8 mouse cellular contexts compared by ENCODE assay signal in genomic region chr10:121429089-121429488, GRCm38 (mm10). TPM values are rescaled to one million over a fixed set of nuclear protein-coding genes. Genes with fewer than 3 reads are reported as not detected.
DNase-seq lines count a peak whose midpoint lies in the region; ATAC-seq and TF ChIP-seq lines count a peak whose summit lies in the region.

No protein-coding gene starts in this region.

- no peak for TF ChIP-seq CTCF in kidney, postnatal 0 days (IDR thresholded peaks at IDR 0.05; ENCODE audit: low read depth)

- 18% methylated on average over 2 of the region's 2 CpGs for WGBS in heart, embryonic 10.5 days
- 14% methylated on average over 2 of the region's 2 CpGs for WGBS in kidney, postnatal 0 days
- 50% methylated on average over 2 of the region's 2 CpGs for WGBS in midbrain, embryonic 16.5 days

- peak; percentile 52 for ATAC-seq in kidney, postnatal 0 days (replicated peaks; ENCODE audit: low FRiP score, low read depth)
- 0 out of 2 replicates have a peak, but pooled peaks have one; percentile 12 for ATAC-seq in midbrain, embryonic 16.5 days

- H3K36me3 ChIP-seq in heart, embryonic 10.5 days: no peaks in the 10 kb centered on the region
- H3K36me3 ChIP-seq in kidney, postnatal 0 days (ENCODE audit: insufficient read depth, low read length): no peaks in the 10 kb centered on the region
- H3K36me3 ChIP-seq in midbrain, embryonic 16.5 days (ENCODE audit: control insufficient read depth, insufficient read depth, low read length): no peaks in the 10 kb centered on the region

- no peak overlapping the region; the same call in 1 of the 2 replicates for H3K4me2 ChIP-seq in kidney, postnatal 0 days (ENCODE audit: low read length)
- no peak overlapping the region for H3K4me2 ChIP-seq in midbrain, embryonic 16.5 days (ENCODE audit: low read length)

- peaks cover 91% of the 10 kb centered on the region for H3K4me1 ChIP-seq in heart, embryonic 10.5 days
- H3K4me1 ChIP-seq in kidney, postnatal 0 days (replicated peaks; ENCODE audit: insufficient read depth, low read length): peaks cover 41% of the 10 kb centered on the region
- H3K4me1 ChIP-seq in midbrain, embryonic 16.5 days (ENCODE audit: control insufficient read depth, insufficient read depth, low read length): peaks cover 7% of the 10 kb centered on the region; the same call in 1 of the 2 replicates

- peak; percentile 55 for DNase-seq in retina, postnatal 1 day
- no peak for DNase-seq in retina, embryonic 14.5 days (ENCODE audit: low spot score)
- DNase-seq in heart, embryonic 10.5 days (ENCODE audit: low spot score): no peak
- peak; percentile 73 for DNase-seq in kidney, postnatal 0 days (ENCODE audit: low spot score)
- no peak for DNase-seq in urinary bladder, adult 2 months (ENCODE audit: low spot score)
- DNase-seq in spleen, postnatal 14 days (ENCODE audit: low spot score in 2 of 2): no peak
- no peak for DNase-seq in left cerebral cortex, postnatal 14 days (ENCODE audit: low spot score in 2 of 2)

- intact Hi-C loops in left cerebral cortex, postnatal 14 days (cut with DNase I): loop anchor here (5.0 kb wide), 1 partner anchor 43 kb away; no protein-coding TSS in a partner anchor

- H3K27ac ChIP-seq in heart, embryonic 10.5 days: peak overlapping the region; percentile 93
- peak overlapping the region; percentile 85 for H3K27ac ChIP-seq in kidney, postnatal 0 days
- H3K27ac ChIP-seq in midbrain, embryonic 16.5 days (ENCODE audit: low read length): no peak overlapping the region

- H3K27me3 ChIP-seq in heart, embryonic 10.5 days (ENCODE audit: insufficient read depth, poor library complexity, severe bottlenecking): no peaks in the 10 kb centered on the region
- no peaks in the 10 kb centered on the region for H3K27me3 ChIP-seq in kidney, postnatal 0 days (ENCODE audit: insufficient read depth, low read length)
- H3K27me3 ChIP-seq in midbrain, embryonic 16.5 days (ENCODE audit: control insufficient read depth, insufficient read depth, low read depth, low read length): no peaks in the 10 kb centered on the region

- H3K9ac ChIP-seq in kidney, postnatal 0 days (ENCODE audit: low read depth, low read length): no peak overlapping the region
- H3K9ac ChIP-seq in midbrain, embryonic 16.5 days (ENCODE audit: low read depth, low read length): no peak overlapping the region

- H3K4me3 ChIP-seq in heart, embryonic 10.5 days: no peak overlapping the region
- H3K4me3 ChIP-seq in kidney, postnatal 0 days (replicated peaks; ENCODE audit: low read depth, low read length): no peak overlapping the region
- H3K4me3 ChIP-seq in midbrain, embryonic 16.5 days (ENCODE audit: low read depth, low read length): no peak overlapping the region

- no peaks in the 10 kb centered on the region for H3K9me3 ChIP-seq in heart, embryonic 10.5 days
- H3K9me3 ChIP-seq in kidney, postnatal 0 days (replicated peaks; ENCODE audit: low read length): no peaks in the 10 kb centered on the region
- no peaks in the 10 kb centered on the region for H3K9me3 ChIP-seq in midbrain, embryonic 16.5 days (replicated peaks; ENCODE audit: control insufficient read depth, low read length, poor library complexity, severe bottlenecking)

RNA-seq across cellular contexts. Expression of gene Rassf3, which starts 47.1 kb away (rescaled TPM):
- polyA plus RNA-seq in heart, embryonic 10.5 days (2016; fragmentation: Nextera tagmentation; extraction: Ambion mirVana): 19.6 and 21.1 TPM in 2 replicates
- 11.9 and 12.5 TPM in 2 replicates for polyA plus RNA-seq in kidney, postnatal 0 days (2015; fragmentation: Nextera tagmentation; extraction: Ambion mirVana)
- polyA plus RNA-seq in midbrain, embryonic 16.5 days (2015; fragmentation: Nextera tagmentation; extraction: Ambion mirVana): 4.2 and 4.6 TPM in 2 replicates
- 106 and 139 TPM in 2 replicates for polyA plus RNA-seq in urinary bladder, adult 2 months (2012; rRNA removed)
- total RNA-seq in left cerebral cortex, postnatal 14 days (2021): 10 to 100 TPM; 29.6 to 33.9 TPM

Comparison
In these comparisons a context has a peak if more than half of its experiments do, and no peak if none do; other contexts are left out.
1. DNase-seq: peak in retina, postnatal 1 day (single experiment) and kidney, postnatal 0 days (single experiment); none in retina, embryonic 14.5 days (single experiment), heart, embryonic 10.5 days (single experiment), urinary bladder, adult 2 months (single experiment), spleen, postnatal 14 days (0 of 2) and left cerebral cortex, postnatal 14 days (0 of 2).